Mouse (Mus musculus): Measurements from ENCODE around the gene Emid1. TPM values are rescaled to one million over a fixed set of nuclear protein-coding genes. Genes with fewer than 3 reads are reported as not detected.

The Emid1 gene
- total and polyA plus RNA-seq, 2 experiments from 2014 or later: 15.7 to 22.7 TPM

- Histone ChIP-seq H3K27me3 (ENCODE audit: insufficient read depth, low read length) (no peaks in the 10 kb centered on the region), H3K4me1 (ENCODE audit: insufficient read depth, low read length) (peaks cover 5% of the 10 kb centered on the region; the same call in 1 of the 2 replicates), H3K4me3 (ENCODE audit: low read length) (no peak overlapping the region), H3K36me3 (ENCODE audit: insufficient read depth, low read length) (no peaks in the 10 kb centered on the region), H3K27ac (no peak overlapping the region), H3K4me2 (ENCODE audit: low read depth, low read length) (no peak overlapping the region), H3K9me3 (ENCODE audit: low read length) (no peaks in the 10 kb centered on the region), H3K9ac (replicated peaks; ENCODE audit: low read length) (no peak overlapping the region)
- no peak for TF ChIP-seq CTCF (IDR thresholded peaks at IDR 0.05; ENCODE audit: low read depth)
- ATAC-seq (no peak), DNase-seq (ENCODE audit: low spot score) (peak; percentile 53)
- WGBS: 34% methylated on average over 8 of the region's 8 CpGs
Observed at GRCm38 (mm10) chr11:5140619-5141018, 11.4 kb downstream of the Emid1 start.

GRCm38 (mm10) chr11:5139372-5139771, 12.7 kb downstream of the Emid1 start:
- 85% methylated on average over 9 of the region's 9 CpGs for WGBS
- no peak for DNase-seq (ENCODE audit: low spot score)
- H3K27ac ChIP-seq: no peak overlapping the region

GRCm38 (mm10) chr11:5138642-5139041, 13.4 kb downstream of the Emid1 start:
- no peak for TF ChIP-seq CTCF (IDR thresholded peaks at IDR 0.05; ENCODE audit: low read depth)
- 91% methylated on average over 2 of the region's 2 CpGs for WGBS

More at GRCm38 (mm10) chr11:5139372-5139771, 12.7 kb downstream of the Emid1 start:
- Histone ChIP-seq H3K9me3 (ENCODE audit: low read length) (no peaks in the 10 kb centered on the region), H3K36me3 (ENCODE audit: insufficient read depth, low read length) (no peaks in the 10 kb centered on the region), H3K4me2 (ENCODE audit: low read depth, low read length) (no peak overlapping the region), H3K27me3 (ENCODE audit: insufficient read depth, low read length) (no peaks in the 10 kb centered on the region), H3K4me3 (ENCODE audit: low read length) (no peak overlapping the region), H3K4me1 (ENCODE audit: insufficient read depth, low read length) (peaks cover 5% of the 10 kb centered on the region; the same call in 1 of the 2 replicates), H3K9ac (replicated peaks; ENCODE audit: low read length) (no peak overlapping the region)
- ATAC-seq: no peak
- no peak for TF ChIP-seq CTCF (IDR thresholded peaks at IDR 0.05; ENCODE audit: low read depth)

GRCm38 (mm10) chr11:5135914-5136313, 16.1 kb downstream of the Emid1 start:
- Histone ChIP-seq H3K27me3 (ENCODE audit: insufficient read depth, low read length) (no peaks in the 10 kb centered on the region), H3K36me3 (ENCODE audit: insufficient read depth, low read length) (no peaks in the 10 kb centered on the region), H3K27ac (no peak overlapping the region), H3K9ac (replicated peaks; ENCODE audit: low read length) (no peak overlapping the region), H3K4me1 (ENCODE audit: insufficient read depth, low read length) (peaks cover 5% of the 10 kb centered on the region; the same call in 1 of the 2 replicates), H3K4me3 (ENCODE audit: low read length) (no peak overlapping the region), H3K9me3 (ENCODE audit: low read length) (no peaks in the 10 kb centered on the region), H3K4me2 (ENCODE audit: low read depth, low read length) (no peak overlapping the region)
- ATAC-seq: no peak
- no peak for TF ChIP-seq CTCF (IDR thresholded peaks at IDR 0.05; ENCODE audit: low read depth)
- WGBS: 75% methylated on average over 11 of the region's 11 CpGs
- no peak for DNase-seq (ENCODE audit: low spot score)

More at GRCm38 (mm10) chr11:5138642-5139041, 13.4 kb downstream of the Emid1 start:
- Histone ChIP-seq H3K4me2 (ENCODE audit: low read depth, low read length) (no peak overlapping the region), H3K36me3 (ENCODE audit: insufficient read depth, low read length) (no peaks in the 10 kb centered on the region), H3K9me3 (ENCODE audit: low read length) (no peaks in the 10 kb centered on the region), H3K4me3 (ENCODE audit: low read length) (no peak overlapping the region), H3K27me3 (ENCODE audit: insufficient read depth, low read length) (no peaks in the 10 kb centered on the region), H3K9ac (replicated peaks; ENCODE audit: low read length) (no peak overlapping the region), H3K4me1 (ENCODE audit: insufficient read depth, low read length) (peaks cover 5% of the 10 kb centered on the region; the same call in 1 of the 2 replicates), H3K27ac (no peak overlapping the region)
- DNase-seq (ENCODE audit: low spot score): no peak
- ATAC-seq: no peak

- no peak for ATAC-seq
- no peak for DNase-seq (ENCODE audit: low spot score)
- Histone ChIP-seq H3K27ac (no peak overlapping the region), H3K36me3 (ENCODE audit: insufficient read depth, low read length) (no peaks in the 10 kb centered on the region), H3K4me1 (ENCODE audit: insufficient read depth, low read length) (peaks cover 13% of the 10 kb centered on the region; the same call in 1 of the 2 replicates), H3K4me2 (ENCODE audit: low read depth, low read length) (no peak overlapping the region), H3K27me3 (ENCODE audit: insufficient read depth, low read length) (no peaks in the 10 kb centered on the region), H3K9ac (replicated peaks; ENCODE audit: low read length) (no peak overlapping the region), H3K9me3 (ENCODE audit: low read length) (no peaks in the 10 kb centered on the region), H3K4me3 (ENCODE audit: low read length) (no peak overlapping the region)
- TF ChIP-seq CTCF (IDR thresholded peaks at IDR 0.05; ENCODE audit: low read depth): no peak
- 62% methylated on average over 4 of the region's 4 CpGs for WGBS
Observed at GRCm38 (mm10) chr11:5132751-5133150, 19.3 kb downstream of the Emid1 start.

- no peak overlapping the region for H3K9ac ChIP-seq (replicated peaks; ENCODE audit: low read length)
- H3K27me3 ChIP-seq (ENCODE audit: insufficient read depth, low read length): no peaks in the 10 kb centered on the region
- no peak overlapping the region for H3K4me3 ChIP-seq (ENCODE audit: low read length)
- H3K4me2 ChIP-seq (ENCODE audit: low read depth, low read length): no peak overlapping the region
- no peak overlapping the region for H3K27ac ChIP-seq
- ATAC-seq: no peak
- TF ChIP-seq CTCF (IDR thresholded peaks at IDR 0.05; ENCODE audit: low read depth): no peak
- no peaks in the 10 kb centered on the region for H3K36me3 ChIP-seq (ENCODE audit: insufficient read depth, low read length)
- WGBS: 68% methylated on average over 4 of the region's 4 CpGs
- no peaks in the 10 kb centered on the region for H3K9me3 ChIP-seq (ENCODE audit: low read length)
- DNase-seq (ENCODE audit: low spot score): no peak
- peaks cover 13% of the 10 kb centered on the region; the same call in 1 of the 2 replicates for H3K4me1 ChIP-seq (ENCODE audit: insufficient read depth, low read length)
Observed at GRCm38 (mm10) chr11:5130111-5130665, 21.9 kb downstream of the Emid1 start.

- WGBS: 13% methylated on average over 5 of the region's 5 CpGs
- TF ChIP-seq CTCF (IDR thresholded peaks at IDR 0.05; ENCODE audit: low read depth): no peak
- H3K27me3 ChIP-seq (ENCODE audit: insufficient read depth, low read length): no peaks in the 10 kb centered on the region
- no peaks in the 10 kb centered on the region for H3K9me3 ChIP-seq (ENCODE audit: low read length)
- no peak overlapping the region for H3K27ac ChIP-seq
- no peak overlapping the region for H3K4me2 ChIP-seq (ENCODE audit: low read depth, low read length)
- no peaks in the 10 kb centered on the region for H3K36me3 ChIP-seq (ENCODE audit: insufficient read depth, low read length)
- H3K9ac ChIP-seq (replicated peaks; ENCODE audit: low read length): no peak overlapping the region
- ATAC-seq (peak; percentile 44), DNase-seq (ENCODE audit: low spot score) (no peak)
- H3K4me1 ChIP-seq (ENCODE audit: insufficient read depth, low read length): peaks cover 13% of the 10 kb centered on the region; the same call in 1 of the 2 replicates
- no peak overlapping the region for H3K4me3 ChIP-seq (ENCODE audit: low read length)
Observed at GRCm38 (mm10) chr11:5129035-5129480, 23.0 kb downstream of the Emid1 start.

Data from hindbrain, postnatal 0 days (tissue).